Mouse (Mus musculus) left cerebral cortex, adult 8-10 months (tissue): ENCODE data around the gene Tnfsf13b. TPM values are rescaled to one million over a fixed set of nuclear protein-coding genes. Genes with fewer than 3 reads are reported as not detected.

Experiments
- DNase-seq, 2 experiments: peaks; one replicate each; pipeline ENCODE4 v3.0.0; 2022; ENCODE audit warnings: low spot score in 2 of 2
- total RNA-seq, 4 experiments: library from RNA; stranded (reverse); gene quantifications; 2 replicates each; pipeline ENCODE4 v1.2.4; 2022

Tnfsf13b gene
- total RNA-seq, 4 experiments from 2014 or later = 2.0 to 5.6 (median 3.6) TPM

DNA sequence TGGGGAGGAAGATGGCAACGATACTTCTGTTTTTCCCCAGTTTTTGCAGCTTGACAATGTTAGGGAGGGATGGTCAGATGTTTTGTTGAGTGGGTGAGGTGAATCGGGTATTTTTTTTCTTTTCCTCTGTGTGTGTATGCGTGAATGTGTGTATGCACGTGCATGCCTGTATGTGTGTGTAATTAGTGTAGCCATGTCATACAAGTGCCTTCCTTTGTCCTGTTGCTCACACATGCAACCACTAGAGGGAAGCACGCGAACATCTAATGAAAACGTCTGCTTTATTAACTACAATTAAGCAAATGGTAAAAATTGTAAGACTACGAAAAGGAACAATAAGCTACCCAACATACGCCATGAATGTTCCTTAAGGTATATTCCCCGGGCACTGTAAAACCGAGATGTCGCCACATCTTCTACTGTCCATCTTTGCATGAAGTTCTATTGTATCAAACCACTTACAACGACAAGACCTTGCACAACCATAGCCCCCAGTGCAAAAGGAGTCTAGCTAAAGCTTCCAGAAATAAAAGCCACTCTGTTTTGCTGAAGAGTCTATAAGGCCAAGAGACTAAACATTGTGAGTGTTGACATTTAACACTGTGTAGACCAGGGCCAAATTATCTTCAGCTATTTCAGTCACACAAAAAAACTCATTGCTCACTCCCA lies 37.7 kb downstream of the Tnfsf13b start:
- DNase-seq = no peak

DNA sequence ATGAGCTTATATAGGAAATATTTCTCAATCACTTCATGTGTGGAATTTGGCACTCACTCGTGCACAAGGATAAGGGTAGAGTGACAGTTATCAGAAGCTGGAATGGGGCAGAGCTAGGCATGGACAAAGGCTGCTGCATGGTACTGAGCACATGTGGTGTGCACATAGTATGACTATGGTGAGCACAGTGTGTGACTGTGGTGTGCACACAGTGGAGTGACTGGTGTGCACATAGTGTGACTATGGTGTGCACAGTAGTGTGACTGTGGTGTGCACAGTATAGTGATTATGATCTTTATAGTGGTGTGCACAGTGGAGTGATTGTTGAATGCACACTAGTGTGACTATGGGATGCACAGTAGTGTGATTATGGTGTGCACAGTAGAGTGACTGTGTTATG lies 39.5 kb downstream of the Tnfsf13b start:
- DNase-seq = no peak

- peak; percentile 21 to 86 for DNase-seq
Observed at GRCm38 (mm10) chr8:10049162-10049561, 42.9 kb downstream of the Tnfsf13b start.

DNA sequence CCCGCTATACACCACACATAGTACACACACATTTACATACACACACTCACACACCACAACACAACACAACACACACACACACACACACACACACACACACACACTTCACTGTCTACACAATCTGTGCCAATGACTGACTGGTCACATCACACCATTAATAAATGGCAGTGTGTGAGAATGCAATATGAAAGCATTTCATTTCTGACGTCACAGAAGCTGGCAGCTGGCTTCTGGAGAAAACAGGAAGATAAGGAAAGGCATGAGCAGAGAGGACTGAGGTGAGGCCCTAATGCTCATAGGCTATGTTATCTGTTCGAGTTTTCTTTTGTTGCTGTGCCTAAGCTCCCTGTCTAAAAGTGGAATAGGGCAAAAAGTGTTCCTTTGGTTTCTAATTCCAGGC lies 45.3 kb downstream of the Tnfsf13b start:
- DNase-seq = no peak

DNA sequence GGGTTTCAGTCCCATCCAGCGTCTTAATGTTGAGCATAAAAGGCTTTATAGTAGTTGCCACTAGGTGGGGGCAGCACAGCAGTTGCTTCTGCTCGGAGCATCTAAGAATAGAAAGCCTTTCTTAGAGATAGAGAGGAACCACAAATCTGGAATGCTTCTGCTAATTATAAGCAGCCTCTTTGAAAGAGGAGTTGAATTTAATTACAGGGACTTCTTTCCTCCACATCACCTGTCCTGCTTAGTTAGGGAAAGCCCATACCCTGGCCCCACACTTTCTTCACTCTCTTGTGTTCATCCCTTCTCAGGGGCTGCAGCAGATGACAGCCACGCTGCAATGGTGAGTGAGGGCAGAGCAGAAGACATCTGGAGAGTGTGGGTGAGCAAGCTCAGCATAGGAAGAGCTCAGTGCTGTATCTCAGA lies 47.3 kb downstream of the Tnfsf13b start:
- peak; percentile 37 to 56 for DNase-seq

- DNase-seq = no peak
Observed at GRCm38 (mm10) chr8:10061001-10061400, 54.7 kb downstream of the Tnfsf13b start.

DNA sequence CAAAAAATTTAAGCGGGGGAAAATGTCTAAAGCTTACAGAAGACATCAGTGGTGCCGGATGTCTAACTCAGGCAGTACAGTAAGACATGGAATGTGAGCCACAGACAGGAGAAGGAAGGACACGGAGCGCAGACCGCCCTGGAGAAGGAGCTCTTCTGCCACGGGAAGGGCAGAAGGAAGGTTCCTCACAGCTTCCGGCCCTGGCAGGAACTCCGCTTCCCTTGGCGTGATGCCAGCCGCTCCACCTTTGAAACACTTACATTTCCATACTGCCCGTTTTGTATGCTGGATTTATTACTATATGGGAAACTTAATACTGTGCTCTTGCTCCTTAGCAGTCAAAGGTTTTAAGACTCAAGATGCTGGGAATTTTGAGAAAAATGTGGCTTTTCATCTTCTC lies 60.6 kb downstream of the Tnfsf13b start:
- DNase-seq = no peak

- no peak for DNase-seq
Observed at GRCm38 (mm10) chr8:10067775-10068174, 61.5 kb downstream of the Tnfsf13b start.

DNA sequence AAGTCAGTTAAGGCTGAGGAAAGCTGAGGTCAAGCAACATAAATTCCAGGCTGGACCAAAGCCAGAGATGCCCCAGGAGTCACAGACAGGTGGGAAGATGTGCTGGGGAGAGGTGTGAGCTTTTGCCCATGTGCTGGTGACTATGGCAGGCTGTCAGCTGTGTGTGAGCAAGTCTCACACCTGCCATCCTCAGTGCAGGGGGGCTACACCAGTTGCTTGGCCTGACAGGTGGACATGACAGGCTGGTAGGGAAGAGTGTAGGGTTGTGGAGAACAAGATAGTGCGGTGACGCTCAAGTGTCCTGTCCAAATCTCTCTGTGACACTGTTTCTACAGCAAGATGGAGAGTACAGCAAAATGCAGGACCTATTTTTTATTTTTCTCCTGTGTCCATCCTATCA lies 66.1 kb downstream of the Tnfsf13b start:
- no peak for DNase-seq

Other genes with a start within 250 kb of the Tnfsf13b start
- 100 to 1,000 TPM in 2 of 4 experiments, 10 to 100 TPM in 2; 92.7 to 110 (median 103) TPM for gene Fam155a, start 235.3 kb upstream of the Tnfsf13b start, total RNA-seq
- not detected for gene Gm10217, start 142.2 kb upstream of the Tnfsf13b start, total RNA-seq
- gene Lig4, start 28.8 kb upstream of the Tnfsf13b start, total RNA-seq = 10 to 100 TPM; 10.6 to 12.6 (median 10.7) TPM
- gene Abhd13, start 28.8 kb upstream of the Tnfsf13b start, total RNA-seq = 10 to 100 TPM; 24.8 to 27.8 (median 25.4) TPM
- 10 to 100 TPM; 27.3 to 32.6 (median 29.7) TPM for gene Myo16, start 147.4 kb downstream of the Tnfsf13b start, total RNA-seq